ENCODE assay signal across 13 mouse cellular contexts in genomic region chr1:58952526-58952925, GRCm38 (mm10). TPM values are rescaled to one million over a fixed set of nuclear protein-coding genes. Genes with fewer than 3 reads are reported as not detected.
DNase-seq lines count a peak whose midpoint lies in the region; ATAC-seq and TF ChIP-seq lines count a peak whose summit lies in the region.
"Had no signal": no experiment of that assay in that cellular context is flagged by ENCODE, and none has a peak within 500 bp of the region (broad histone marks: within the 10 kb centered on the region; RNA-seq: fewer than 3 reads in every experiment).

No protein-coding gene starts in this region.

- ATAC-seq in kidney, embryonic 16.5 days (ENCODE audit: low FRiP score, low TSS enrichment): no peak
- ATAC-seq in liver, postnatal 0 days: no peak
- no peak for ATAC-seq in neural tube, embryonic 15.5 days (ENCODE audit: low FRiP score)
- ATAC-seq: hindbrain, embryonic 16.5 days had no signal

- H3K9me3 ChIP-seq in kidney, embryonic 16.5 days (ENCODE audit: low read length): no peaks in the 10 kb centered on the region
- H3K9me3 ChIP-seq in liver, postnatal 0 days (ENCODE audit: low read length): no peaks in the 10 kb centered on the region
- no peaks in the 10 kb centered on the region for H3K9me3 ChIP-seq in neural tube, embryonic 15.5 days (replicated peaks)
- H3K9me3 ChIP-seq: forebrain, embryonic 10.5 days; midbrain, embryonic 12.5 days; neural tube, embryonic 12.5 days had no signal

- H3K27me3 ChIP-seq in kidney, embryonic 16.5 days (ENCODE audit: insufficient read depth, low read length): no peaks in the 10 kb centered on the region
- no peaks in the 10 kb centered on the region for H3K27me3 ChIP-seq in liver, postnatal 0 days (ENCODE audit: insufficient read depth, low read length)
- H3K27me3 ChIP-seq in neural tube, embryonic 15.5 days (replicated peaks): no peaks in the 10 kb centered on the region
- H3K27me3 ChIP-seq: midbrain, embryonic 12.5 days; neural tube, embryonic 12.5 days had no signal

- 85% methylated on average over 5 of the region's 5 CpGs for WGBS in kidney, embryonic 16.5 days
- 87% methylated on average over 5 of the region's 5 CpGs for WGBS in liver, postnatal 0 days (ENCODE audit: insufficient replicate concordance)
- WGBS in neural tube, embryonic 15.5 days: 84% methylated on average over 5 of the region's 5 CpGs

- no peak for TF ChIP-seq POLR2A in embryonic fibroblast, embryonic 13.5 days (IDR thresholded peaks at IDR 0.05; ENCODE audit: low read depth, low read length)

- H3K4me1 ChIP-seq in kidney, embryonic 16.5 days (ENCODE audit: insufficient read depth, low read length): peaks cover 27% of the 10 kb centered on the region
- H3K4me1 ChIP-seq in embryonic fibroblast, embryonic 13.5 days (ENCODE audit: control insufficient read depth, insufficient read depth, low read length): peaks cover 21% of the 10 kb centered on the region
- H3K4me1 ChIP-seq in liver, postnatal 0 days (ENCODE audit: insufficient read depth): peaks cover 56% of the 10 kb centered on the region
- H3K4me1 ChIP-seq in neural tube, embryonic 15.5 days: 0 out of 2 replicates have a peak, but pooled peaks cover 8% of the 10 kb centered on the region
- H3K4me1 ChIP-seq: neural tube, embryonic 12.5 days had no signal

- no peaks in the 10 kb centered on the region for H3K36me3 ChIP-seq in kidney, embryonic 16.5 days (ENCODE audit: insufficient read depth, low read length)
- H3K36me3 ChIP-seq in liver, postnatal 0 days (replicated peaks; ENCODE audit: insufficient read depth, low read length): no peaks in the 10 kb centered on the region; the same call in 1 of the 2 replicates
- no peaks in the 10 kb centered on the region for H3K36me3 ChIP-seq in neural tube, embryonic 15.5 days
- H3K36me3 ChIP-seq: forebrain, embryonic 10.5 days; midbrain, embryonic 12.5 days; neural tube, embryonic 12.5 days had no signal

- peak overlapping the region; percentile 77; the same call in 1 of the 2 replicates for H3K27ac ChIP-seq in kidney, embryonic 16.5 days (ENCODE audit: low read length)
- H3K27ac ChIP-seq in embryonic fibroblast, embryonic 13.5 days (ENCODE audit: insufficient read depth, low read length): peak overlapping the region; percentile 70
- H3K27ac ChIP-seq in liver, postnatal 0 days (ENCODE audit: low read depth): peak overlapping the region; percentile 95
- H3K27ac ChIP-seq in neural tube, embryonic 15.5 days (replicated peaks): no peak overlapping the region
- H3K27ac ChIP-seq: midbrain, embryonic 12.5 days; neural tube, embryonic 12.5 days had no signal

- H3K9ac ChIP-seq in kidney, embryonic 16.5 days (replicated peaks; ENCODE audit: low read length): no peak overlapping the region
- H3K9ac ChIP-seq in liver, postnatal 0 days (replicated peaks): no peak overlapping the region; the same call in 1 of the 2 replicates
- H3K9ac ChIP-seq in neural tube, embryonic 15.5 days (replicated peaks): no peak overlapping the region
- H3K9ac ChIP-seq: midbrain, embryonic 12.5 days; neural tube, embryonic 12.5 days had no signal

- TF ChIP-seq CTCF in embryonic fibroblast, embryonic 13.5 days (IDR thresholded peaks at IDR 0.05; ENCODE audit: borderline replicate concordance, insufficient read depth, low read length): no peak
- TF ChIP-seq CTCF in liver, postnatal 0 days (IDR thresholded peaks at IDR 0.05; ENCODE audit: low read depth): no peak

- H3K4me2 ChIP-seq in kidney, embryonic 16.5 days (replicated peaks; ENCODE audit: low read depth, low read length): no peak overlapping the region
- H3K4me2 ChIP-seq in liver, postnatal 0 days (ENCODE audit: low read depth, low read length): peak overlapping the region; percentile 65; the same call in 1 of the 2 replicates
- no peak overlapping the region for H3K4me2 ChIP-seq in neural tube, embryonic 15.5 days
- H3K4me2 ChIP-seq: midbrain, embryonic 12.5 days; neural tube, embryonic 12.5 days had no signal

- TF ChIP-seq EP300 in liver, postnatal 0 days (IDR thresholded peaks at IDR 0.05; ENCODE audit: low read depth): no peak

- H3K4me3 ChIP-seq in kidney, embryonic 16.5 days (ENCODE audit: low read length): no peak overlapping the region
- no peak overlapping the region for H3K4me3 ChIP-seq in embryonic fibroblast, embryonic 13.5 days (ENCODE audit: insufficient read depth, low read length)
- no peak overlapping the region for H3K4me3 ChIP-seq in liver, postnatal 0 days (ENCODE audit: low read depth, low read length)
- H3K4me3 ChIP-seq in neural tube, embryonic 15.5 days (replicated peaks): no peak overlapping the region
- H3K4me3 ChIP-seq: forebrain, embryonic 10.5 days; midbrain, embryonic 12.5 days; neural tube, embryonic 12.5 days had no signal

- DNase-seq in heart, adult 18-20 months: peak; percentile 0 to 24
- no peak for DNase-seq in heart, adult 11 months
- no peak for DNase-seq in kidney, postnatal 36 days
- DNase-seq in liver, postnatal 0 days: peak; percentile 11
- DNase-seq in ovary, postnatal 14 days (ENCODE audit: low spot score): no peak
- DNase-seq: cerebellum, postnatal 25 days had no signal

RNA-seq across cellular contexts. Expression of gene Trak2, which starts 20.7 kb away (rescaled TPM):
- 100 to 1,000 TPM; 187 to 225 TPM for total RNA-seq in heart, adult 18-20 months (2021)
- 17.3 and 19.4 TPM in 2 replicates for polyA plus RNA-seq in kidney, embryonic 16.5 days (2015; fragmentation: Nextera tagmentation; extraction: Ambion mirVana)
- polyA plus RNA-seq in embryonic fibroblast, embryonic 13.5 days (2011; ENCODE audit: insufficient read length, low read depth, missing spikeins): 31.8 and 34.7 TPM in 2 replicates
- 17.7 and 22.8 TPM in 2 replicates for polyA plus RNA-seq in liver, postnatal 0 days (2015; fragmentation: Nextera tagmentation; extraction: Ambion mirVana)
- polyA plus RNA-seq in neural tube, embryonic 15.5 days (2015; fragmentation: Nextera tagmentation; extraction: Ambion mirVana): 13.9 and 14.2 TPM in 2 replicates

RNA-seq across cellular contexts. Expression of gene Stradb, which starts 20.8 kb away (rescaled TPM):
- total RNA-seq in heart, adult 18-20 months (2021): 10 to 100 TPM; 63.9 to 85.2 TPM
- polyA plus RNA-seq in kidney, embryonic 16.5 days (2015; fragmentation: Nextera tagmentation; extraction: Ambion mirVana): 29.0 and 29.6 TPM in 2 replicates
- 16.1 and 16.8 TPM in 2 replicates for polyA plus RNA-seq in embryonic fibroblast, embryonic 13.5 days (2011; ENCODE audit: insufficient read length, low read depth, missing spikeins)
- polyA plus RNA-seq in liver, postnatal 0 days (2015; fragmentation: Nextera tagmentation; extraction: Ambion mirVana): 29.1 and 30.5 TPM in 2 replicates
- 86.3 and 103 TPM in 2 replicates for polyA plus RNA-seq in neural tube, embryonic 15.5 days (2015; fragmentation: Nextera tagmentation; extraction: Ambion mirVana)

Comparison
In these comparisons a context has a peak if more than half of its experiments do, and no peak if none do; other contexts are left out.
1. DNase-seq: peak in heart, adult 18-20 months (2 of 2) and liver, postnatal 0 days (single experiment); none in heart, adult 11 months (single experiment), kidney, postnatal 36 days (0 of 2) and ovary, postnatal 14 days (single experiment).